Mouse (Mus musculus): ENCODE measurements at regions not wholly inside any gene's neighbourhood (a gene's known extent, or its start where the extent isn't known, plus 50 kb on each side); places are given as distances from the start of the nearest gene placed in this dataset.

- H3K27me3 ChIP-seq (ENCODE audit: insufficient read depth, low read length) = no peaks in the 10 kb centered on the region
- no peak for ATAC-seq
- no peak overlapping the region for H3K9ac ChIP-seq
- no peak for DNase-seq
- H3K9me3 ChIP-seq (ENCODE audit: low read length) = no peaks in the 10 kb centered on the region
- no peak overlapping the region for H3K27ac ChIP-seq (ENCODE audit: low read depth, low read length)
- TF ChIP-seq CTCF (IDR thresholded peaks at IDR 0.05; ENCODE audit: low read depth) = no peak
- H3K4me2 ChIP-seq (ENCODE audit: low read depth) = no peak overlapping the region
- no peak overlapping the region for H3K4me3 ChIP-seq (ENCODE audit: low read depth, low read length)
- H3K36me3 ChIP-seq (ENCODE audit: insufficient read depth) = no peaks in the 10 kb centered on the region
- 89% methylated on average over 3 of the region's 3 CpGs for WGBS
- H3K4me1 ChIP-seq (ENCODE audit: insufficient read depth) = no peaks in the 10 kb centered on the region
Measured at GRCm38 (mm10) chr17:68057264-68057663, 53.3 kb upstream of the Arhgap28 start.

- Histone ChIP-seq H3K4me2 (ENCODE audit: low read depth) (no peak overlapping the region), H3K27ac (ENCODE audit: low read depth, low read length) (no peak overlapping the region), H3K9ac (no peak overlapping the region), H3K36me3 (ENCODE audit: insufficient read depth) (no peaks in the 10 kb centered on the region), H3K4me3 (ENCODE audit: low read depth, low read length) (no peak overlapping the region), H3K27me3 (ENCODE audit: insufficient read depth, low read length) (no peaks in the 10 kb centered on the region), H3K9me3 (ENCODE audit: low read length) (no peaks in the 10 kb centered on the region), H3K4me1 (ENCODE audit: insufficient read depth) (no peaks in the 10 kb centered on the region)
- TF ChIP-seq CTCF (IDR thresholded peaks at IDR 0.05; ENCODE audit: low read depth) = no peak
- ATAC-seq (no peak), DNase-seq (no peak)
- WGBS = 72% methylated on average over 3 of the region's 3 CpGs
Measured at GRCm38 (mm10) chr17:68060455-68060854, 56.5 kb upstream of the Arhgap28 start.

- no peak for TF ChIP-seq CTCF (IDR thresholded peaks at IDR 0.05; ENCODE audit: low read depth)
- H3K27ac ChIP-seq (ENCODE audit: low read depth, low read length) = no peak overlapping the region
- no peaks in the 10 kb centered on the region for H3K9me3 ChIP-seq (ENCODE audit: low read length)
- no peak overlapping the region for H3K4me2 ChIP-seq (ENCODE audit: low read depth)
- H3K4me1 ChIP-seq (ENCODE audit: insufficient read depth) = no peaks in the 10 kb centered on the region
- DNase-seq = no peak
- H3K36me3 ChIP-seq (ENCODE audit: insufficient read depth) = no peaks in the 10 kb centered on the region
- H3K9ac ChIP-seq = no peak overlapping the region
- no peaks in the 10 kb centered on the region for H3K27me3 ChIP-seq (ENCODE audit: insufficient read depth, low read length)
- WGBS = 78% methylated on average over 9 of the region's 9 CpGs
- ATAC-seq = no peak
- no peak overlapping the region for H3K4me3 ChIP-seq (ENCODE audit: low read depth, low read length)
Measured at GRCm38 (mm10) chr17:68065751-68066150, 61.8 kb upstream of the Arhgap28 start.

- Histone ChIP-seq H3K27me3 (ENCODE audit: insufficient read depth, low read length) (no peaks in the 10 kb centered on the region), H3K4me3 (ENCODE audit: low read depth, low read length) (no peak overlapping the region), H3K9ac (no peak overlapping the region), H3K36me3 (ENCODE audit: insufficient read depth) (no peaks in the 10 kb centered on the region), H3K4me1 (ENCODE audit: insufficient read depth) (no peaks in the 10 kb centered on the region), H3K4me2 (ENCODE audit: low read depth) (no peak overlapping the region), H3K27ac (ENCODE audit: low read depth, low read length) (no peak overlapping the region), H3K9me3 (ENCODE audit: low read length) (no peaks in the 10 kb centered on the region)
- WGBS = 94% methylated on average over 2 of the region's 2 CpGs
- ATAC-seq = no peak
- TF ChIP-seq CTCF (IDR thresholded peaks at IDR 0.05; ENCODE audit: low read depth) = no peak
- no peak for DNase-seq
Measured at GRCm38 (mm10) chr17:68066204-68066603, 62.3 kb upstream of the Arhgap28 start.

GRCm38 (mm10) chr17:68069008-68069407 is 65.1 kb upstream of the Arhgap28 start:
- Histone ChIP-seq H3K27ac (ENCODE audit: low read depth, low read length) (no peak overlapping the region), H3K36me3 (ENCODE audit: insufficient read depth) (no peaks in the 10 kb centered on the region), H3K27me3 (ENCODE audit: insufficient read depth, low read length) (no peaks in the 10 kb centered on the region), H3K9ac (no peak overlapping the region), H3K4me3 (ENCODE audit: low read depth, low read length) (no peak overlapping the region), H3K9me3 (ENCODE audit: low read length) (no peaks in the 10 kb centered on the region), H3K4me1 (ENCODE audit: insufficient read depth) (no peaks in the 10 kb centered on the region), H3K4me2 (ENCODE audit: low read depth) (no peak overlapping the region)
- 86% methylated on average over 7 of the region's 7 CpGs for WGBS
- ATAC-seq = no peak
- DNase-seq = no peak
- no peak for TF ChIP-seq CTCF (IDR thresholded peaks at IDR 0.05; ENCODE audit: low read depth)

GRCm38 (mm10) chr17:68069484-68069883 is 65.6 kb upstream of the Arhgap28 start:
- H3K27ac ChIP-seq (ENCODE audit: low read depth, low read length) = no peak overlapping the region
- H3K36me3 ChIP-seq (ENCODE audit: insufficient read depth) = no peaks in the 10 kb centered on the region
- no peaks in the 10 kb centered on the region for H3K27me3 ChIP-seq (ENCODE audit: insufficient read depth, low read length)
- TF ChIP-seq CTCF (IDR thresholded peaks at IDR 0.05; ENCODE audit: low read depth) = no peak
- H3K4me2 ChIP-seq (ENCODE audit: low read depth) = no peak overlapping the region
- no peak for DNase-seq
- H3K4me3 ChIP-seq (ENCODE audit: low read depth, low read length) = no peak overlapping the region
- WGBS = 91% methylated on average over 5 of the region's 5 CpGs
- no peak overlapping the region for H3K9ac ChIP-seq
- no peaks in the 10 kb centered on the region for H3K4me1 ChIP-seq (ENCODE audit: insufficient read depth)
- ATAC-seq = no peak
- no peaks in the 10 kb centered on the region for H3K9me3 ChIP-seq (ENCODE audit: low read length)

- no peak overlapping the region for H3K9ac ChIP-seq
- 35% methylated on average over 4 of the region's 4 CpGs for WGBS
- no peak overlapping the region for H3K4me2 ChIP-seq (ENCODE audit: low read depth)
- DNase-seq = no peak
- no peak overlapping the region for H3K4me3 ChIP-seq (ENCODE audit: low read depth, low read length)
- H3K27ac ChIP-seq (ENCODE audit: low read depth, low read length) = no peak overlapping the region
- no peaks in the 10 kb centered on the region for H3K27me3 ChIP-seq (ENCODE audit: insufficient read depth, low read length)
- no peaks in the 10 kb centered on the region for H3K36me3 ChIP-seq (ENCODE audit: insufficient read depth)
- no peak for ATAC-seq
- no peak for TF ChIP-seq CTCF (IDR thresholded peaks at IDR 0.05; ENCODE audit: low read depth)
- H3K4me1 ChIP-seq (ENCODE audit: insufficient read depth) = no peaks in the 10 kb centered on the region
- no peaks in the 10 kb centered on the region for H3K9me3 ChIP-seq (ENCODE audit: low read length)
Measured at GRCm38 (mm10) chr17:68071472-68071871, 67.6 kb upstream of the Arhgap28 start.

GRCm38 (mm10) chr17:68075712-68076111 is 71.8 kb upstream of the Arhgap28 start:
- no peaks in the 10 kb centered on the region for H3K36me3 ChIP-seq (ENCODE audit: insufficient read depth)
- no peaks in the 10 kb centered on the region for H3K27me3 ChIP-seq (ENCODE audit: insufficient read depth, low read length)
- no peak overlapping the region for H3K4me3 ChIP-seq (ENCODE audit: low read depth, low read length)
- DNase-seq = peak; percentile 18
- 41% methylated on average over 2 of the region's 2 CpGs for WGBS
- ATAC-seq = no peak
- H3K9ac ChIP-seq = no peak overlapping the region
- H3K9me3 ChIP-seq (ENCODE audit: low read length) = no peaks in the 10 kb centered on the region
- no peak overlapping the region for H3K4me2 ChIP-seq (ENCODE audit: low read depth)
- no peak for TF ChIP-seq CTCF (IDR thresholded peaks at IDR 0.05; ENCODE audit: low read depth)
- H3K4me1 ChIP-seq (ENCODE audit: insufficient read depth) = no peaks in the 10 kb centered on the region
- H3K27ac ChIP-seq (ENCODE audit: low read depth, low read length) = no peak overlapping the region
